Mouse (Mus musculus) ovary, postnatal 10 days (tissue): ENCODE data around the gene Gpsm3.
A peak's percentile ranks its signal among the peaks of the same experiment; 100 is the strongest.

Experiments
- DNase-seq: peaks from one replicate; pipeline ENCODE4 v3.0.0; 2022; ENCODE audit warnings: low spot score

Gene Gpsm3

DNA sequence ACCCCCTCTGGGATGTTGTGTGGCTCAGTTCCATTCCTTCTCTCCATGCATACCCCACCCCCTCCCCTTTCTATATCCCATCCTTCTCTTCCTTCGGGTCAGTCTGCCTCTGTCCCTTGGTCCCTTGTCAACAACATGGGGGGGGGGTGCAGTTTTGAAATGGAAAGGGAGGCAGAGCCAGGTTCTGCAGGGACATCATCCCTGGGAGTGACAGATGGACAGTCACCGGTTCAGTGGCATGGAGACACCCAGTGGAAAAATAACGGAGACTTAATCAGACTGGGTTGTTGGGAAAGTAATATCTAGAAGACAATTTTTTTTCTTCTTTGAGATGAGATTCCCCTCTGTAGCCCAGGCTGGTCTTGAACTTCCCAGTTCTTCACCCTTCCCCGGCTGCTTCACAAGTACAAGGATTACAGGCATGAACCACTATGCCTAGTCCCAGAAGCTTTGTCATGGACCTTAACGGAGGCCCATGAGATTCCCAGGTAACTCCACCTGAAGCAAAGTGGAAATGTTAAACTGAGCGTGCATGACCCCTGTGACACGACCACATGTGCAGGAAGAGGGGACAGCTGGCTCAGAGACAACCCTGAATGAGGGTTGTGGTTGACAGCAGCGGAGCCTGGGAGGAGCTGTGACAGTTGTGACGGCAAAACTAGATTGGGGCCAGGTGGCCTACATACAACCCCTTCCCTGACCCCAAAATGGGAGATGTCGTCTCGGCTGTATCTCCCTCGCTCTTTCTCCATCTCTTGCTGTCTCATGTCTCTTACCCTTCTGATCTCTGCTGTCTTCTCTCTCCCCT, 40.4 kb downstream of the Gpsm3 start:
- no peak for DNase-seq

DNA sequence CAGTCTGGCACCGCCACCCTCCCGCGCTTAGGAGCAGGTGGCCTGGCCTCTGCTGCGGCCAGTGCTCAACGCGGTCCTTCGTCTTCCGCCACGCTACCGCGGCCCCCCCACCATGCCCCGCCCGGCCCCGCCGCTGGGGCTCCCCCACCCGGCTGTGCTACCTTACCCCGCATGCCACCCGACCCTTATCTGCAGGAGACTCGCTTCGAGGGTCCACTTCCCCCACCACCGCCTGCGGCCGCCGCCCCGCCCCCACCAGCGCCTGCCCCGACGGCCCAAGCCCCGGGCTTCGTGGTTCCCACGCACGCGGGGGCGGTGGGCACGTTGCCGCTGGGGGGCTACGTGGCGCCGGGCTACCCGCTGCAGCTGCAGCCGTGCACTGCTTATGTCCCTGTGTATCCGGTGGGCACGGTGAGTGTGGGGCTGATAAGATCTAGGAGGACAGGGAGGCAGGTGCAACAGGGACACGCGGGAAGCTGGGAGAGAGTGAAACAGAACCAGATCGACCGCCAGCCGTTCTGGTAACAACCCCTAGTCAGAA, 41.2 kb downstream of the Gpsm3 start:
- DNase-seq = no peak

DNA sequence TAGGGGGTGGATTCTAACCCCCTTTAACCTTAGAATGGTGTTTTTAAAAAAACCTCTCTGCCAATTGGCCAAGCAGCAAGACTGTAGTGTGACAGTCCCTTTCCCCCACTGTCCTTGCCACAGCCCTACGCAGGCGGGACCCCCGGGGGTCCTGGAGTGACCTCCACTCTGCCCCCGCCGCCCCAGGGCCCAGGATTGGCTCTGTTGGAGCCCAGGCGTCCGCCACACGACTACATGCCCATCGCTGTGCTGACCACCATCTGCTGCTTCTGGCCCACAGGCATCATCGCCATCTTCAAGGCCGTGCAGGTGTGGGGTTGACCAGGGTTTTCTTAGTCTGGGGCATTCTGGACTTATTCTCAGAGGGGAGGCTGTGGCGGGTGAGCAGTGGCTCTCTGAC, 42.0 kb downstream of the Gpsm3 start:
- no peak for DNase-seq

DNA sequence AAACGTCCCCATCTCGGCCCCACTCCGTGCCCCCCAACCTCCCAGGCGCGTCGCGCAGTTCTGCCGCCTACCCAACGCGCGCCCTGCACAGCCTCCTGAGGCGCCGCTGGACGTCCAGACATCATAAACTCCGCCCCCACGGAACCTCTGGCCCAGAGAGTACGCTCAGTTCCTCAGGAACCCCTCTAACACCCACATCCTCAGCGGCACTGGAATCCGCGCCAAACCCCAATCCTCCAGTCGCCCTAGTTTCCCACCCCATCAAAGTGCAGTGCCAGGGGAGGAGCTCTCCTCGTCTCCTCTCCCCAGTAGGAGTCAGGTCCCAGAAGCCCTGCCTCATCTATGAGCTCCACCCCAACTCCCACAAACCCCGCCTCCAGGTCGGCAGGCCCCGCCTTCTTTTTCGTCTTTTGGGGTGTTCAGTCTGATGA, 42.7 kb downstream of the Gpsm3 start:
- DNase-seq = peak; percentile 63

DNA sequence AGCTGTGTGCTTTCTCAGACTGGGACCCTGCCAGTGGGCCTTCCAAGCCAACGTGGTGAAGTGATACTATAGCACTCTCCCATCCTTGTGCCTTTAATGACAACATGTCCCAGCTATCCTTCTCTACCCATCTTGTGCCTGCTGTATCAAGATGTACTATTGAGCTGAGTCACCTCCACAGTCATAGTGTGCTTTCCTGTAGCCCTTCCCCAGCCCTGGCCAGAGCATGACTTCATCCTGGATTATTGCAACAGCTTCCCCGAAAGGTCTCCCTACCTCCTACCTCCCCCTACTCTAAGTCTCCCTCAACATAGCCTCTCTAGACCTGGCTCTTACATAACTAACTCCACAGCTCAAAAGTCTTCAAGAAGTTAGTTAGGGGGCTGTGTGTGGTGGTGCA, 46.1 kb downstream of the Gpsm3 start:
- DNase-seq = no peak

- DNase-seq = no peak
Measured at GRCm38 (mm10) chr17:34637459-34637858, 47.9 kb downstream of the Gpsm3 start.

- DNase-seq = no peak
Measured at GRCm38 (mm10) chr17:34639461-34640255, 50.1 kb downstream of the Gpsm3 start.

DNA sequence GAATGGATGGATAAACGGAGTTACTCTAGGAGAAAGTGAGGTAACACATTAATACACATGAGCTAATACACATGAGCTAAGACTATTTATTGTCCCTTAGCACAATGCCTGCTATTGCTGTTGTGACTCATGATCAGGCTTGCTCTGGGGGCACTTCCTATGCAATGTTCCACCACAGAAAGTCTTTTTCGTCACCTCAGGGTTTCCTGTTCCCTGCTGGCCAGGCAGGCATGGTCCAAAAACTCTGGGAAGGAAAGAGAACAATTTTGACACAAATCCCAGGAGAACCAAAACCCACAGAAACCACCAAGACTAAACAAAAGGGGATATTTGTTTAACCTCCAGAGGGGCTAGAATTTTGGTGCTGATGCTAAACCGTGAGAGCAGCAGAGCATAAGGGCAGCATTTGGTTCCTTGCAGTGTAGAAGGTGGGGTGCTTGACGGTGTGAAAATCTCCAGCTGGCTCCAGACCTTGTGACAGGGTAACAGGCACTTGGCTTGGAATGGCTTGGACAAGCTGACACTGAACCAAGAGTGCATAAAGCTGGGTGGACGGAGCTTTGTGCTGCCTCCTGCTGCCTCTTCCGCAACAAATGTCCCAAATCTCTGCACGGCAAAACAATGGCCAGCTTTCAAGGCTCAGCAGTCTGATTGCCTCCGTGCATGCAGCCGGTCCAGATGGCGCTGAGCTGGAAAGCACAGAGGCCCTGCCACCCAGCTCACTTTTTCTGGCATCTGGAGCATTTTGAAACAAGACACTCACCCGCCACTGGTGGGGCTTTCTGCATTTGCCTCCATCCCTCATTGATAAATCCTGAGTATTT, 51.4 kb downstream of the Gpsm3 start:
- DNase-seq = no peak
